Mouse (Mus musculus) kidney, embryonic 14.5 days (tissue): Measurements from ENCODE around the gene Mmp11. TPM values are rescaled to one million over a fixed set of nuclear protein-coding genes. Genes with fewer than 3 reads are reported as not detected.

ENCODE experiments used
- ATAC-seq: fragments of 200-750 bp; cut with Nextera tagmentation; 2 replicates; pipeline ENCODE4 v1.8.0; 2017; ENCODE audit warnings: moderate number of reproducible peaks, mild to moderate bottlenecking, moderate TSS enrichment, moderate library complexity; ENCODE audit not compliant: low FRiP score, low TSS enrichment
- H3K27ac ChIP-seq: fragments of 300-500 bp; sonication (generic); 2 replicates; pipeline ENCODE4 v1.5.1; 2014; ENCODE audit warnings: low read depth, mild to moderate bottlenecking, low read length, moderate library complexity, mixed read lengths
- H3K27me3 ChIP-seq: fragments of 300-500 bp; sonication (generic); 2 replicates; pipeline ENCODE4 v1.6.1; 2014; ENCODE audit warnings: mild to moderate bottlenecking, low read length; ENCODE audit not compliant: control insufficient read depth, insufficient read depth
- H3K36me3 ChIP-seq: fragments of 300-500 bp; sonication (generic); 2 replicates; pipeline ENCODE4 v1.6.1; 2014; ENCODE audit warnings: low read length, mixed read lengths; ENCODE audit not compliant: control insufficient read depth, insufficient read depth
- H3K4me1 ChIP-seq: fragments of 300-500 bp; sonication (generic); 2 replicates; pipeline ENCODE4 v1.6.1; 2014; ENCODE audit warnings: low read length, mixed read lengths; ENCODE audit not compliant: control insufficient read depth, insufficient read depth
- H3K4me2 ChIP-seq: fragments of 300-500 bp; sonication (generic); replicated peaks from 2 replicates; pipeline ENCODE4 v1.6.1; 2014; ENCODE audit warnings: low read depth, mild to moderate bottlenecking, low read length
- H3K4me3 ChIP-seq: fragments of 300-500 bp; sonication (generic); 2 replicates; pipeline ENCODE4 v1.5.1; 2014; ENCODE audit warnings: mild to moderate bottlenecking, low read length
- H3K9ac ChIP-seq: fragments of 300-500 bp; sonication (generic); 2 replicates; pipeline ENCODE4 v1.6.1; 2014; ENCODE audit warnings: low read depth, mild to moderate bottlenecking, low read length, moderate library complexity
- H3K9me3 ChIP-seq: fragments of 300-500 bp; sonication (generic); 2 replicates; pipeline ENCODE4 v1.6.1; 2016; ENCODE audit warnings: low read length; ENCODE audit not compliant: control insufficient read depth
- WGBS: fragments of 180-500 bp; shearing (Covaris S2); extraction: QIAGEN DNeasy Blood & Tissue Kit; methylation state at CpG from one replicate; pipeline ENCODE4 v1.1.7; 2014; 5-methylcytosine and 5-hydroxymethylcytosine counted together
- polyA plus RNA-seq: library from polyadenylated mRNA; unstranded; fragments of >200 nt; fragmentation: Nextera tagmentation; extraction: Ambion mirVana; gene quantifications from 2 replicates; pipeline ENCODE4 v1.2.1, GENCODE M21; 2014

Mmp11 gene
- 43.7 and 53.9 TPM in 2 replicates for polyA plus RNA-seq

- Histone ChIP-seq H3K4me2 (peak within 1 kb of the TSS; percentile 61), H3K4me1 (peaks cover 22% of the 10 kb centered on the region), H3K9ac (peak within 1 kb of the TSS; percentile 61), H3K27me3 (no peaks in the 10 kb centered on the region), H3K4me3 (peak within 1 kb of the TSS; percentile 55), H3K9me3 (no peaks in the 10 kb centered on the region), H3K27ac (peak within 1 kb of the TSS; percentile 2; the same call in 1 of the 2 replicates), H3K36me3 (no peaks in the 10 kb centered on the region)
- WGBS: under 1% methylated on average over 51 of the region's 51 CpGs
- ATAC-seq: peak; percentile 73
These were observed at the start of gene Mmp11 for GRCm38 (mm10) chr10:75935680-75936541. Mmp11 (minus strand) TSS chr10:75936496.

- Histone ChIP-seq H3K27ac (no peak overlapping the region), H3K4me2 (no peak overlapping the region), H3K9ac (no peak overlapping the region), H3K36me3 (no peaks in the 10 kb centered on the region), H3K9me3 (no peaks in the 10 kb centered on the region), H3K27me3 (no peaks in the 10 kb centered on the region), H3K4me3 (no peak overlapping the region), H3K4me1 (no peaks in the 10 kb centered on the region)
- 80% methylated on average over 3 of the region's 3 CpGs for WGBS
- ATAC-seq: no peak
These were observed 43.1 kb upstream of the Mmp11 start for GRCm38 (mm10) chr10:75979432-75979831.

- H3K4me2 ChIP-seq: no peak overlapping the region
- H3K9me3 ChIP-seq: no peaks in the 10 kb centered on the region
- H3K9ac ChIP-seq: no peak overlapping the region
- H3K27me3 ChIP-seq: no peaks in the 10 kb centered on the region
- no peaks in the 10 kb centered on the region for H3K4me1 ChIP-seq
- no peaks in the 10 kb centered on the region for H3K36me3 ChIP-seq
- no peak overlapping the region for H3K4me3 ChIP-seq
- no peak overlapping the region for H3K27ac ChIP-seq
- ATAC-seq: no peak
- WGBS: 91% methylated on average over 5 of the region's 5 CpGs
These were observed 42.5 kb upstream of the Mmp11 start for GRCm38 (mm10) chr10:75978835-75979157.

- H3K9me3 ChIP-seq: no peaks in the 10 kb centered on the region
- WGBS: 57% methylated on average over 10 of the region's 10 CpGs
- H3K9ac ChIP-seq: no peak overlapping the region
- H3K36me3 ChIP-seq: no peaks in the 10 kb centered on the region
- no peak for ATAC-seq
- no peaks in the 10 kb centered on the region for H3K27me3 ChIP-seq
- no peaks in the 10 kb centered on the region for H3K4me1 ChIP-seq
- no peak overlapping the region for H3K4me3 ChIP-seq
- no peak overlapping the region for H3K4me2 ChIP-seq
- no peak overlapping the region for H3K27ac ChIP-seq
These were observed 42.0 kb upstream of the Mmp11 start for GRCm38 (mm10) chr10:75978119-75978834.

GRCm38 (mm10) chr10:75975216-75975615 lies 38.9 kb upstream of the Mmp11 start:
- 75% methylated on average over 5 of the region's 5 CpGs for WGBS
- H3K4me2 ChIP-seq: no peak overlapping the region
- no peak overlapping the region for H3K9ac ChIP-seq
- H3K27me3 ChIP-seq: no peaks in the 10 kb centered on the region
- no peaks in the 10 kb centered on the region for H3K9me3 ChIP-seq
- H3K36me3 ChIP-seq: no peaks in the 10 kb centered on the region
- H3K4me1 ChIP-seq: no peaks in the 10 kb centered on the region
- no peak overlapping the region for H3K27ac ChIP-seq
- no peak for ATAC-seq
- H3K4me3 ChIP-seq: no peak overlapping the region

- no peak overlapping the region for H3K9ac ChIP-seq
- no peaks in the 10 kb centered on the region for H3K36me3 ChIP-seq
- no peaks in the 10 kb centered on the region for H3K4me1 ChIP-seq
- H3K4me3 ChIP-seq: no peak overlapping the region
- H3K27me3 ChIP-seq: no peaks in the 10 kb centered on the region
- no peak overlapping the region for H3K4me2 ChIP-seq
- no peak for ATAC-seq
- no peak overlapping the region for H3K27ac ChIP-seq
- WGBS: 92% methylated on average over 10 of the region's 10 CpGs
- H3K9me3 ChIP-seq: no peaks in the 10 kb centered on the region
These were observed 37.5 kb upstream of the Mmp11 start for GRCm38 (mm10) chr10:75973846-75974245.

- no peak for ATAC-seq
- H3K27me3 ChIP-seq: peaks cover 3% of the 10 kb centered on the region; the same call in 1 of the 2 replicates
- no peaks in the 10 kb centered on the region for H3K9me3 ChIP-seq
- WGBS: 28% methylated on average over 20 of the region's 20 CpGs
- H3K27ac ChIP-seq: no peak within 1 kb of the TSS
- no peaks in the 10 kb centered on the region for H3K36me3 ChIP-seq
- no peak within 1 kb of the TSS for H3K9ac ChIP-seq
- H3K4me3 ChIP-seq: peak within 1 kb of the TSS; percentile 13; the same call in 1 of the 2 replicates
- H3K4me2 ChIP-seq: peak within 1 kb of the TSS; percentile 28
- H3K4me1 ChIP-seq: peaks cover 17% of the 10 kb centered on the region
These were observed 18.1 kb upstream of the Mmp11 start, which contains the start of gene Gm5134 for GRCm38 (mm10) chr10:75954381-75954811. Gm5134 (plus strand) TSS chr10:75954514.

- Histone ChIP-seq H3K4me2 (peak overlapping the region; percentile 97), H3K4me1 (peaks cover 17% of the 10 kb centered on the region), H3K9me3 (no peaks in the 10 kb centered on the region), H3K27me3 (peaks cover 3% of the 10 kb centered on the region; the same call in 1 of the 2 replicates), H3K36me3 (no peaks in the 10 kb centered on the region), H3K27ac (no peak overlapping the region), H3K9ac (peak overlapping the region; percentile 58; the same call in 1 of the 2 replicates), H3K4me3 (peak overlapping the region; percentile 50)
- WGBS: 4% methylated on average over 13 of the region's 13 CpGs
- peak; percentile 23; the same call in 1 of the 2 replicates for ATAC-seq
These were observed 15.2 kb upstream of the Mmp11 start for GRCm38 (mm10) chr10:75951424-75952050.
